Mouse (Mus musculus): ENCODE results near the gene Socs4. TPM values are rescaled to one million over a fixed set of nuclear protein-coding genes. Genes with fewer than 3 reads are reported as not detected.

Socs4 gene
- 10 to 100 TPM in 1 of 2 experiments, 1 to 10 TPM in 1; 6.3 to 11.3 TPM for total RNA-seq (2021)
- long read RNA-seq, experiment 1, full-length matches to known transcripts = 1 of 2 reads
- long read RNA-seq, experiment 1, partial matches to known transcripts = 0 of 2 reads
- long read RNA-seq, experiment 1, other reads (novel, unspliced or antisense) = 1 of 2 reads
- long read RNA-seq, experiment 2 = 0 reads

- peak; percentile 23 for TF ChIP-seq CTCF (IDR thresholded peaks at IDR 0.05)
- DNase-seq = peak; percentile 98
- intact Hi-C loops (cut with DNase I) = no loop called here
- Histone ChIP-seq H3K27ac (peak within 1 kb of the TSS; percentile 96), H3K4me3 (peak within 1 kb of the TSS; percentile 94)
Measured at GRCm38 (mm10) chr14:47276637-47277393, at the start of gene Socs4, which contains the start of gene Wdhd1. TSS of gene Socs4 (plus strand) at chr14:47276931. TSS of gene Wdhd1 (minus strand) at chr14:47276857.

- H3K27ac ChIP-seq = peak overlapping the region; percentile 79
- DNase-seq = no peak
- no peak for TF ChIP-seq CTCF (IDR thresholded peaks at IDR 0.05)
- intact Hi-C loops (cut with DNase I) = loop anchor here (5.0 kb wide), 1 partner anchor 43 kb away; the partner anchor contains the start of gene Gch1
- H3K4me3 ChIP-seq = peak overlapping the region; percentile 54
Measured at GRCm38 (mm10) chr14:47229796-47230376, 46.8 kb upstream of the Socs4 start.

GRCm38 (mm10) chr14:47233602-47234001 lies 43.1 kb upstream of the Socs4 start:
- no peak overlapping the region for H3K27ac ChIP-seq
- no peak for TF ChIP-seq CTCF (IDR thresholded peaks at IDR 0.05)
- H3K4me3 ChIP-seq = no peak overlapping the region
- DNase-seq = no peak
- intact Hi-C loops (cut with DNase I) = loop anchor here (5.0 kb wide), 1 partner anchor 46 kb away; the partner anchor contains the start of gene Gch1

GRCm38 (mm10) chr14:47234032-47234431 lies 42.7 kb upstream of the Socs4 start:
- Histone ChIP-seq H3K4me3 (no peak overlapping the region), H3K27ac (no peak overlapping the region)
- DNase-seq = no peak
- intact Hi-C loops (cut with DNase I) = loop anchor here (5.0 kb wide), 1 partner anchor 47 kb away; the partner anchor contains the start of gene Gch1
- TF ChIP-seq CTCF (IDR thresholded peaks at IDR 0.05) = no peak

GRCm38 (mm10) chr14:47234526-47235250 lies 42.0 kb upstream of the Socs4 start:
- no peak for TF ChIP-seq CTCF (IDR thresholded peaks at IDR 0.05)
- no peak for DNase-seq
- no peak overlapping the region for H3K4me3 ChIP-seq
- no peak overlapping the region for H3K27ac ChIP-seq
- intact Hi-C loops (cut with DNase I) = loop anchor here (5.0 kb wide), 1 partner anchor 47 kb away; the partner anchor contains the start of gene Gch1

- H3K27ac ChIP-seq = no peak overlapping the region
- H3K4me3 ChIP-seq = no peak overlapping the region
- DNase-seq = no peak
- TF ChIP-seq CTCF (IDR thresholded peaks at IDR 0.05) = no peak
- intact Hi-C loops (cut with DNase I) = no loop called here
Measured at GRCm38 (mm10) chr14:47236491-47236890, 40.2 kb upstream of the Socs4 start.

GRCm38 (mm10) chr14:47237286-47237685 lies 39.4 kb upstream of the Socs4 start:
- Histone ChIP-seq H3K4me3 (no peak overlapping the region), H3K27ac (no peak overlapping the region)
- DNase-seq = no peak
- intact Hi-C loops (cut with DNase I) = no loop called here
- no peak for TF ChIP-seq CTCF (IDR thresholded peaks at IDR 0.05)

- intact Hi-C loops (cut with DNase I) = no loop called here
- Histone ChIP-seq H3K27ac (no peak overlapping the region), H3K4me3 (no peak overlapping the region)
- no peak for TF ChIP-seq CTCF (IDR thresholded peaks at IDR 0.05)
- no peak for DNase-seq
Measured at GRCm38 (mm10) chr14:47240600-47240999, 36.1 kb upstream of the Socs4 start.

- intact Hi-C loops (cut with DNase I) = no loop called here
- TF ChIP-seq CTCF (IDR thresholded peaks at IDR 0.05) = no peak
- H3K4me3 ChIP-seq = no peak overlapping the region
- no peak for DNase-seq
- no peak overlapping the region for H3K27ac ChIP-seq
Measured at GRCm38 (mm10) chr14:47241046-47241445, 35.7 kb upstream of the Socs4 start.

- TF ChIP-seq CTCF (IDR thresholded peaks at IDR 0.05) = no peak
- no peak overlapping the region for H3K4me3 ChIP-seq
- no peak overlapping the region for H3K27ac ChIP-seq
- no peak for DNase-seq
- intact Hi-C loops (cut with DNase I) = no loop called here
Measured at GRCm38 (mm10) chr14:47242753-47243152, 34.0 kb upstream of the Socs4 start.

GRCm38 (mm10) chr14:47249839-47250238 lies 26.9 kb upstream of the Socs4 start:
- Histone ChIP-seq H3K27ac (no peak overlapping the region), H3K4me3 (no peak overlapping the region)
- peak; percentile 28 for DNase-seq
- intact Hi-C loops (cut with DNase I) = loop anchor here (2.0 to 10.0 kb wide), 3 partner anchors 163 to 369 kb away; no protein-coding TSS in a partner anchor
- TF ChIP-seq CTCF (IDR thresholded peaks at IDR 0.05) = peak; percentile 70

GRCm38 (mm10) chr14:47264866-47265265 lies 11.9 kb upstream of the Socs4 start:
- TF ChIP-seq CTCF (IDR thresholded peaks at IDR 0.05) = no peak
- intact Hi-C loops (cut with DNase I) = no loop called here
- Histone ChIP-seq H3K27ac (no peak overlapping the region), H3K4me3 (no peak overlapping the region)
- DNase-seq = no peak

Data from gastrocnemius, adult 2 months (tissue).